Mouse (Mus musculus) layer of hippocampus, adult 2 months (tissue): ENCODE results near the gene Flcn. TPM values are rescaled to one million over a fixed set of nuclear protein-coding genes. Genes with fewer than 3 reads are reported as not detected.

ENCODE experiments used
- DNase-seq, 2 experiments: peaks; one replicate each; pipeline ENCODE4 v3.0.0; 2022; ENCODE audit warnings: low spot score in 2 of 2
- H3K27ac ChIP-seq: fragments of 200-600 bp; 2 replicates; pipeline ENCODE4 v1.8.1; 2022
- H3K4me3 ChIP-seq: fragments of 200-600 bp; 2 replicates; pipeline ENCODE4 v1.8.1; 2022; ENCODE audit warnings: mild to moderate bottlenecking
- CTCF ChIP-seq: fragments of 200-600 bp; conservative IDR thresholded peaks from 2 replicates; pipeline ENCODE4 v1.8.1; 2022; ENCODE audit warnings: antibody characterized with exemption, mild to moderate bottlenecking, moderate library complexity
- total RNA-seq, 2 experiments: library from RNA; stranded (reverse); gene quantifications; 2 replicates each; pipeline ENCODE4 v1.2.3; 2021

Gene Flcn
- total RNA-seq, 2 experiments from 2014 or later, result 44.8 to 46.9 TPM

GRCm38 (mm10) chr11:59749050-59749449 is 60.8 kb downstream of the Flcn start:
- no peak overlapping the region for H3K4me3 ChIP-seq
- no peak for TF ChIP-seq CTCF
- no peak overlapping the region for H3K27ac ChIP-seq
- no peak for DNase-seq

GRCm38 (mm10) chr11:59746614-59747013 is 63.2 kb downstream of the Flcn start:
- DNase-seq, result peak; percentile 39 to 54
- Histone ChIP-seq H3K4me3 (no peak overlapping the region), H3K27ac (no peak overlapping the region)
- TF ChIP-seq CTCF, result peak; percentile 86

GRCm38 (mm10) chr11:59745851-59746250 is 64.0 kb downstream of the Flcn start:
- no peak for TF ChIP-seq CTCF
- Histone ChIP-seq H3K27ac (peak overlapping the region; percentile 46), H3K4me3 (no peak overlapping the region)
- DNase-seq, result no peak

GRCm38 (mm10) chr11:59744374-59744773 is 65.4 kb downstream of the Flcn start:
- H3K4me3 ChIP-seq, result no peak overlapping the region
- H3K27ac ChIP-seq, result peak overlapping the region; percentile 39; the same call in 1 of the 2 replicates
- no peak for DNase-seq
- no peak for TF ChIP-seq CTCF

GRCm38 (mm10) chr11:59743712-59744111 is 66.1 kb downstream of the Flcn start:
- DNase-seq, result no peak
- H3K4me3 ChIP-seq, result no peak overlapping the region
- TF ChIP-seq CTCF, result no peak
- peak overlapping the region; percentile 39; the same call in 1 of the 2 replicates for H3K27ac ChIP-seq

GRCm38 (mm10) chr11:59743307-59743706 is 66.5 kb downstream of the Flcn start:
- DNase-seq, result no peak
- Histone ChIP-seq H3K4me3 (no peak overlapping the region), H3K27ac (no peak overlapping the region; the same call in 1 of the 2 replicates)
- no peak for TF ChIP-seq CTCF

GRCm38 (mm10) chr11:59741915-59742314 is 67.9 kb downstream of the Flcn start:
- Histone ChIP-seq H3K27ac (no peak overlapping the region), H3K4me3 (no peak overlapping the region)
- DNase-seq, result no peak
- no peak for TF ChIP-seq CTCF

Other genes starting within 250 kb of the Flcn start
- not detected for gene Olfr222, start 233.8 kb downstream of the Flcn start, total RNA-seq
- not detected for gene Olfr223, start 216.7 kb downstream of the Flcn start, total RNA-seq
- gene Mprip, start 148.7 kb downstream of the Flcn start, total RNA-seq, result 100 to 1,000 TPM; 288 to 302 TPM
- 1 to 10 TPM in 1 of 2 experiments, under 1 TPM in 1; 0.69 to 1.2 TPM for gene Pld6, start 22.4 kb downstream of the Flcn start, total RNA-seq
- 10 to 100 TPM; 56.1 to 59.6 TPM for gene Nt5m, start 29.4 kb upstream of the Flcn start, total RNA-seq
- 10 to 100 TPM; 75.1 to 80.5 TPM for gene Cops3, start 29.8 kb upstream of the Flcn start, total RNA-seq
- 10 to 100 TPM; 36.8 to 40.5 TPM for gene Med9, start 138.2 kb upstream of the Flcn start, total RNA-seq
- 10 to 100 TPM; 55.7 to 61.0 TPM for gene Rasd1, start 154.9 kb upstream of the Flcn start, total RNA-seq
- 1 to 10 TPM; 3.8 to 7.9 TPM for gene Pemt, start 236.5 kb upstream of the Flcn start, total RNA-seq